Mouse (Mus musculus): ENCODE measurements around the gene Fndc5.
A peak's percentile ranks its signal among the peaks of the same experiment; 100 is the strongest.

Gene Fndc5

GRCm38 (mm10) chr4:129136579-129137391 is at the start of gene Fndc5:
Gene Fndc5 (plus strand): TSS chr4:129136999.
- no peak for DNase-seq

GRCm38 (mm10) chr4:129087850-129088249 is 48.9 kb upstream of the Fndc5 start:
- DNase-seq = no peak

- DNase-seq = no peak
These were observed 41.5 kb upstream of the Fndc5 start for GRCm38 (mm10) chr4:129095276-129095675.

GRCm38 (mm10) chr4:129097006-129097405 is 39.8 kb upstream of the Fndc5 start:
- no peak for DNase-seq

GRCm38 (mm10) chr4:129102133-129102829 is 34.5 kb upstream of the Fndc5 start:
- DNase-seq = no peak

- DNase-seq = no peak
These were observed 31.4 kb upstream of the Fndc5 start, which contains the start of gene Tmem54 for GRCm38 (mm10) chr4:129105356-129105755. Gene Tmem54 (plus strand): TSS chr4:129105548.

GRCm38 (mm10) chr4:129106073-129106472 is 30.7 kb upstream of the Fndc5 start:
- no peak for DNase-seq

GRCm38 (mm10) chr4:129107348-129107899 is 29.4 kb upstream of the Fndc5 start:
- no peak for DNase-seq

- no peak for DNase-seq
These were observed 28.2 kb upstream of the Fndc5 start for GRCm38 (mm10) chr4:129108624-129109023.

- DNase-seq = no peak
These were observed 26.0 kb upstream of the Fndc5 start for GRCm38 (mm10) chr4:129110804-129111203.

- no peak for DNase-seq
These were observed 25.4 kb upstream of the Fndc5 start for GRCm38 (mm10) chr4:129111350-129111749.

GRCm38 (mm10) chr4:129112231-129112630 is 24.6 kb upstream of the Fndc5 start:
- DNase-seq = no peak

- peak; percentile 78 for DNase-seq
These were observed 23.5 kb upstream of the Fndc5 start for GRCm38 (mm10) chr4:129113083-129113988.

GRCm38 (mm10) chr4:129116703-129117102 is 20.1 kb upstream of the Fndc5 start:
- DNase-seq = no peak

GRCm38 (mm10) chr4:129117720-129118510 is 18.9 kb upstream of the Fndc5 start:
- DNase-seq = no peak

GRCm38 (mm10) chr4:129119708-129120107 is 17.1 kb upstream of the Fndc5 start:
- DNase-seq = no peak

GRCm38 (mm10) chr4:129120520-129121445 is 16.0 kb upstream of the Fndc5 start:
- no peak for DNase-seq

GRCm38 (mm10) chr4:129121569-129122086 is 15.2 kb upstream of the Fndc5 start, which contains the start of gene Hpca:
Gene Hpca (minus strand): TSS chr4:129122036.
- no peak for DNase-seq

GRCm38 (mm10) chr4:129122107-129122506 is 14.7 kb upstream of the Fndc5 start:
- no peak for DNase-seq

- DNase-seq = no peak
These were observed 14.1 kb upstream of the Fndc5 start for GRCm38 (mm10) chr4:129122719-129123118.
